Mouse (Mus musculus) testis, adult 2 months (tissue): ENCODE measurements around the gene Pitpnm3.

ENCODE experiments used
- CTCF ChIP-seq: fragments of 200-500 bp; IDR thresholded peaks from 2 replicates; pipeline ENCODE4 v1.5.1; 2012; ENCODE audit warnings: low read depth, mild to moderate bottlenecking, inconsistent platforms, low read length, moderate library complexity; ENCODE audit not compliant: control insufficient read depth, insufficient read depth, insufficient replicate concordance
- POLR2A ChIP-seq: fragments of 200-500 bp; IDR thresholded peaks from 2 replicates; pipeline ENCODE4 v1.6.1; 2012; ENCODE audit warnings: low read depth, mild to moderate bottlenecking, inconsistent platforms, low read length, moderate library complexity; ENCODE audit not compliant: control insufficient read depth

GRCm38 (mm10) chr11:72041290-72041767 lies 94.2 kb downstream of the Pitpnm3 start:
- TF ChIP-seq CTCF (no peak), POLR2A (no peak)
